Mouse (Mus musculus) common myeloid progenitor, adult 5-6 weeks (primary cell): ENCODE measurements around the gene Ccnd3. TPM values are rescaled to one million over a fixed set of nuclear protein-coding genes. Genes with fewer than 3 reads are reported as not detected.
"Not testable (repeated sequence)": the region's sequence is repeated elsewhere in the genome, so short reads cannot be mapped to it uniquely, and the experiment has no call there.

ENCODE experiments used
- ATAC-seq: replicated peaks from 2 replicates; pipeline ENCODE4 v1.8.0; 2016; ENCODE audit warnings: low read depth, mild to moderate bottlenecking, moderate TSS enrichment, inconsistent platforms; ENCODE audit not compliant: poor library complexity, severe bottlenecking
- total RNA-seq: library from RNA; stranded (forward); fragments of 200-1000, 187-1606 nt; gene quantifications from 2 replicates; pipeline ENCODE4 v1.2.3, GENCODE M21; 2017

Gene Ccnd3
- total RNA-seq, 1 experiment from 2014 or later = 61.9 TPM

DNA sequence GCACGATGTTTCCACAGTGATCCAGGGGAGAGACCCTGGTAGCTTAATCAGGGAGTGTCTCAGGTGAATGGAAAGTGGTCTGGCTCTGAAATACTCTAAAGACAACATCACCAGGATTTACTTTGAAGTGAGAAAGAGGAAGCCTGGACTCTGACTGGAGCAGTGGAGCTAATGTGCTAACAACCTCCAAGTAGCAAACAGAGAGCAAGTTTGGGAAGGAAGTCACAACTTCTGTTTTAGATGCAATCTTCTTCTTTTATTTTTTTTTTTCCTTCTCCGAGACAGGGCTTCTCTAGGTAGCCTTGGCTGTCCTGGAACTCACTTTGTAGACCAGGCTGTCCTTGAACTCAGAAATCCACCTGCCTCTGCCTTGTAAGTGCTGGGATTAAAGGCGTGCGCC is 104.3 kb downstream of the Ccnd3 start:
- ATAC-seq = no peak

GRCm38 (mm10) chr17:47610849-47611660 is 106.2 kb downstream of the Ccnd3 start, which contains the start of the genes Bysl, Med20 and Gm20517:
Gene Bysl (minus strand): TSS chr17:47611492.
Gene Med20 (plus strand): TSS chr17:47611582.
Gene Gm20517 (plus strand): TSS chr17:47611589.
- ATAC-seq = peak; percentile 88

GRCm38 (mm10) chr17:47611661-47611982 is 106.8 kb downstream of the Ccnd3 start:
- ATAC-seq = no peak

- ATAC-seq = no peak
These were observed 109.2 kb downstream of the Ccnd3 start for GRCm38 (mm10) chr17:47614018-47614417.

- no peak for ATAC-seq
These were observed 111.3 kb downstream of the Ccnd3 start for GRCm38 (mm10) chr17:47616119-47616518.

- no peak for ATAC-seq
These were observed 111.8 kb downstream of the Ccnd3 start for GRCm38 (mm10) chr17:47616652-47617051.

GRCm38 (mm10) chr17:47617605-47618307 is 112.9 kb downstream of the Ccnd3 start:
- ATAC-seq = peak; percentile 68

DNA sequence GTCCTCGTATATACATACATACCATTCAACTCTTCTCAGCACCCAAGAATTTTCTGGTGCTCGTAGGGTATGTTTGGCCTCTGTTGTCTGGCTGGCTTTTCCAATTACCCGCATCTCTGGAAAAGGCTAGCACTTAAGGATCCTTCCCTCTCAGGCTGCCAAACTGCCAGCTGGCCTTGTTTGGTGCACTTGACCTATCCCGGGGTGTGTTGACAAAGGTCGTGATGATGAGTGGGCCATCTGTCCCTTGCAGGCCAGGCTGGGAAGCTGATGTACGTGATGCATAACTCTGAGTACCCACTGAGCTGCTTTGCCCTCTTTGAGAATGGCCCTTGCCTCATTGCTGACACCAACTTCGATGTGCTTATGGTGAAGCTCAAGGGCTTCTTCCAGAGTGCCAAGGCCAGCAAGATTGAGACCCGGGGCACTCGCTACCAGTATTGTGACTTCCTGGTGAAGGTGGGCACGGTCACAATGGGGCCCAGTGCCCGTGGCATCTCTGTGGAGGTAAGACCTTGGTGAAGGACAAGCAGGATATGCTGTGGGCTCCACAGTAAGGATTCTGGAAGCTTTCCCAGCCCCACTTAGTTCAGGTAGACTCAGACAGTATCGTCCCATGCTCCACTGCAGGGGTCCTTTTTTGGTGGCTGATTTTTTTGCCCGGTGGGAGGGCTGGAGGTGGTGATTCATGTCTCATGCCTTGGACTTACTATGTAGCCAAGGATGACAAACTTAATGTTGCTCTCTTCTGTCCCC is 113.9 kb downstream of the Ccnd3 start:
- no peak for ATAC-seq

GRCm38 (mm10) chr17:47622912-47623554 is 118.2 kb downstream of the Ccnd3 start:
- ATAC-seq = no peak

- ATAC-seq = not testable (repeated sequence)
These were observed 119.7 kb downstream of the Ccnd3 start for GRCm38 (mm10) chr17:47624572-47624971.

GRCm38 (mm10) chr17:47625088-47625487 is 120.2 kb downstream of the Ccnd3 start:
- ATAC-seq = no peak

- ATAC-seq = no peak
These were observed 121.2 kb downstream of the Ccnd3 start for GRCm38 (mm10) chr17:47626031-47626430.

- ATAC-seq = no peak
These were observed 122.9 kb downstream of the Ccnd3 start for GRCm38 (mm10) chr17:47627791-47628190.

- ATAC-seq = peak; percentile 86
These were observed 124.2 kb downstream of the Ccnd3 start for GRCm38 (mm10) chr17:47628851-47629676.

DNA sequence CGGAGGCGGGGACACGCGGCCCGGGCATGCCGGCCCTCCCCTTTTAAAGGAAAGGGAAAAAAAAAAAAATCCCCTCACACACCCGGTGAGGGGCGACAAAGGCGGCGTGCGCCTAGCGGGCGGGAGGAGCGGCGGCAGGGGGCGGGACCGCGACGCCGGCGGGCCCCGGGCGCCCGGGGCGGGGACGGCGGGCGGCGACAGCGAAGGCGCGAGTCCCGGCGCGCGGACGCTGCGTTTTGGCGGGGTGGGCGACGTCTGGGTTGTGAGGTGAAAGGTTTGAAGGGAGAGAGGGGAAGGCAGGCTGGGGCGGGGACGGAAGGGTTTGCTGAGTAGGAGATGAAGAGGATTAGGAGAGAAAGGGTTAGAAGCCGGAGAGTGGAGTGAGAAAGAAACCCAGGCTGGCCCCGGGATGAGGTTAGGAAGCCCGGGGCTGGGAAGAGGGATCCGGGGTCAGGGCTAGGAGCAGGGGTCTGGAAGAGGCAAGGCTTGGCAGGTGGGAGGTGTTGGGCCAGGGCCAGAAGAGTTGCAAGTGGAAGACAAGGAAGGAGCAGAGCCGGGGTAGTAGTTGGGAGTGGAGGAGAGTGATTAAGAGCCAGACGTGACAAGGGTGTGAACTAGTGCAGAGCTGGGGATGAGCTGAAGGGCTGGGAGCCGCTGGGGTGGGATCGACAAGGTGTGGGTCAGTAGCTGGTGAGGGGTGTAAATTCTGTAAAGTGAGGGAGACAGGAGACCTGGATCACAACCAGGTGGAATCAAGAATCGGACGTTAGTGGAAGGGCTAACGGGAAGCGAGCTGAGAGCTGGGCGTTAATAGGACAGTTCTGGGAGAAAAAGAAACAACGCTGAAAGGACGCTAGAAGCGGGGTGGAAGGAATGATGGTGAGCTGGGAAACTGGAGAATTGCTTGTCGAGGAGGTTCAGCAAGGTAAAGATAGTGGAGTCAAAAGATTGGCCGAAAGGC is 125.1 kb downstream of the Ccnd3 start:
- peak; percentile 41 for ATAC-seq

DNA sequence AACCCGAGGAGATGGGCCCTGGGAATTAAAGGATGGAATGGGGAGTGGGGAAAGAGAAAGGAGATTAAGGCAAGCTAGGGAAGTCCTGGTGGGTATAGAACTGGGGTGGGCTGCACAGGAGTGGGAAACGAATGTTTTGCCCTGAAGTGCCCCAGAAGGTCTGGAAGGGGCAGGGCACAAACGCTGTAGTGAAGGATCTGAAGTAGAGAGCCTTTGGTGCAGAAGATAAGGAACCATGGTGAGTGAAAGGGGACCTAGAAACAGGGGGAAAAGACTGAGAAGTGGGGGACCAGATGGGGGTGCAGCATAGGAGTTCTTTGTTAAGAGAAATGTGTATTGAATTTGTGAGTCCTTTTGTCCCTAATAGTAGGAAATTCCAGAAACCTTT is 125.8 kb downstream of the Ccnd3 start, which contains the start of gene Usp49:
Gene Usp49, plus strand, starts transcription at position 13 of the 388 bp plus-strand sequence.
- no peak for ATAC-seq

DNA sequence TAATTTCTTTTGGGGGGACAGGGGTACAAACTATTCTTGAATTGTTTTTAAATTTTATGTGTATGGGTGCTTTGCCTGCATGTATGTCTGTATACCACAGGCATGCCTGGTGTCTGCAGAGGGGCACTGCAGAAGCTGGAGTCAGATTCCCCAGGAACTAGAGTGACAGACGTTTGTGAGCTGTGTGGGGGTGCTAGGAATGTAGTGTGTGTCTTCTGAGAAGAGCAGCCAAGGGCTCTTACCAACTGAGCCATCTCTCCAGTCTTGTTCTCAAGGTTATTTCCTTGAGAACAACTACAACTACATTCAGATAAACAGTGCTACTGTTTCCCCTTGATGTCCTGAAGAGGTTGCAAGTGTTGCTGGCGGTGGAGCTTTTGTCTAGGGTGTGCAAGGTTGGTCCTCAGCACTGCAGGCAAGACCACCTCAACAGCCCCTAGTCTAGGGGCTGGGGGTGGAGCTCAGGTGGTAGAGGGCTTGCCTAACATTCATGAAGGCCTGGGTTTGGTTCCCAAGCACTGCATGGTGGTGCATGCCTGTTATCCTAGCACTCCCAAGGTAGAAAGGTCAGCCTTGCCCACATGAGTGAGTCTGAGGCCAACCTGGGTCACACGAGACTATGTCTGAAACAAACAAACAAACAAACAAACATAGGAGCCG is 127.5 kb downstream of the Ccnd3 start:
- no peak for ATAC-seq
